Mouse (Mus musculus): ENCODE results near the gene Pth1r.

- no peak for TF ChIP-seq CTCF (IDR thresholded peaks at IDR 0.05; ENCODE audit: low read depth, low read length)
- TF ChIP-seq POLR2A (IDR thresholded peaks at IDR 0.05; ENCODE audit: insufficient read depth, low read length) = no peak
- no peak for TF ChIP-seq EP300 (IDR thresholded peaks at IDR 0.05; ENCODE audit: insufficient read depth, low read depth, low read length)
Measured at GRCm38 (mm10) chr9:110739961-110740360, 7.0 kb downstream of the Pth1r start.
